Mouse (Mus musculus) cerebellum, adult 2 months (tissue): ENCODE data around the gene Smoc1.

Experiments used
- CTCF ChIP-seq: fragments of 200-500 bp; IDR thresholded peaks from 2 replicates; pipeline ENCODE4 v1.5.1; 2011; ENCODE audit warnings: low read depth, mild to moderate bottlenecking, control low read depth, low read length, moderate library complexity, borderline replicate concordance; ENCODE audit not compliant: insufficient read depth
- POLR2A ChIP-seq: fragments of 200-500 bp; IDR thresholded peaks from 2 replicates; pipeline ENCODE4 v1.6.1; 2011; ENCODE audit warnings: low read length, control low read depth, borderline replicate concordance; ENCODE audit not compliant: insufficient read depth

DNA sequence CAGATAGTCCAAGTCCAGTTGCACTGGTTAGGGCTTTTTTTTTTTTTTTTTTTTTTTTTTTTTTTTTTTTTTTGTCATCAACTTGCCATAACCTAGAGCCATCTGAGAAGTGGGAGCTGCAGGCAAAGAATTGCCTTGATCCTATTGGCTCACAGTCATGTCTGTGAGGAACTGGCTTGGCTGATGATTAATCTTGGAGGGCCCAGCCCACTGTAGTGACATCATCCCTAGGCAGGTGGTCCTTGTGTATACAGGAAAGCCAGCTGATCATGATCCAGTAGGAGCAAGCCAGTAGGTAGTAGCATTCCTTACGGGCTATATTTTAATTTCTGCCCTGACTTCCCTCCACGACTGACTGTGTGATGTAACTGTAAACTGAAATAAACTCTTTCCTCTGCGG lies 38.3 kb upstream of the Smoc1 start:
- TF ChIP-seq CTCF (no peak), POLR2A (no peak)
